In the genomic region with DNA sequence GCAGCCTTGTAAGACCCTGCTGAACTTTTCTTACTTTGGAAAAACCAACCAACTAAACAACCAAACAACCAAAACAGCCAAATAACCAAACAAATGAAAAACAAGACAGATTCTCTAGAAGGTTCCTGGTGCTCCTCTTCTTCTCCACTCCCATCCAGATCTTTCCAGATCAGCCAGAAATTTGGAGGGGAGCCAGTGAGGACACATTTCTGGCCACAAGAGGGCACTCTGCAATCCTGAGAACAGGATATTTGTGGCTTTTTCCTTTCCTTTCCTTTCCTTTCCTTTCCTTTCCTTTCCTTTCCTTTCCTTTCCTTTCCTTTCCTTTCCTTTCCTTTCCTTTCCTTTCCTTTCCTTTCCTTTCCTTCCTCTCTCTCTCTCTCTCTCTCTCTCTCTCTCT, we compare ENCODE assay signal across 8 mouse cellular contexts.
DNase-seq lines count a peak whose midpoint lies in the region; ATAC-seq and TF ChIP-seq lines count a peak whose summit lies in the region.
"Not testable (repeated sequence)": the region's sequence is repeated elsewhere in the genome, so short reads cannot be mapped to it uniquely, and the experiment has no call there.

No protein-coding gene starts in this region.

- H3K9ac ChIP-seq in forebrain, embryonic 11.5 days (ENCODE audit: low read length); limb, embryonic 11.5 days (ENCODE audit: low read length); stomach, postnatal 0 days (ENCODE audit: low read length): not testable (repeated sequence)

- H3K9me3 ChIP-seq in E14TG2a.4 (ENCODE audit: low read length); forebrain, embryonic 11.5 days (ENCODE audit: control insufficient read depth, low read length); limb, embryonic 11.5 days (ENCODE audit: control insufficient read depth, low read length); stomach, postnatal 0 days (ENCODE audit: control insufficient read depth, low read length): not testable (repeated sequence)

- not testable (repeated sequence) for TF ChIP-seq POLR2A in brain, embryonic 14.5 days (IDR thresholded peaks at IDR 0.05; ENCODE audit: borderline replicate concordance, extremely low read depth, insufficient read depth, insufficient read length, poor library complexity, severe bottlenecking)

- H3K4me3 ChIP-seq in E14TG2a.4 (replicated peaks; ENCODE audit: low read length); forebrain, embryonic 11.5 days (ENCODE audit: low read depth, low read length); limb, embryonic 11.5 days (ENCODE audit: low read depth, low read length); stomach, postnatal 0 days (ENCODE audit: low read depth, low read length): not testable (repeated sequence)

- H3K36me3 ChIP-seq in E14TG2a.4 (ENCODE audit: insufficient read depth, low read length); forebrain, embryonic 11.5 days (ENCODE audit: control insufficient read depth, insufficient read depth, low read length); limb, embryonic 11.5 days (ENCODE audit: control insufficient read depth, insufficient read depth, low read length); stomach, postnatal 0 days (ENCODE audit: control insufficient read depth, insufficient read depth, low read length): not testable (repeated sequence)

- TF ChIP-seq EP300 in stomach, postnatal 0 days (optimal IDR thresholded peaks at IDR 0.05), result not testable (repeated sequence)

- DNase-seq in brain, embryonic 14.5 days (ENCODE audit: low read depth), result peak; percentile 83
- peak; percentile 69 for DNase-seq in forebrain, embryonic 11.5 days (ENCODE audit: low spot score)
- peak; percentile 21 to 71 for DNase-seq in heart, adult 9 months (ENCODE audit: low spot score in 2 of 2)
- DNase-seq in kidney, postnatal 36 days, result peak; percentile 75 to 87
- peak; percentile 70 for DNase-seq in limb, embryonic 11.5 days (ENCODE audit: low spot score)
- peak; percentile 46 for DNase-seq in neural tube, embryonic 10.5 days (ENCODE audit: extremely low spot score, low spot score)
- peak; percentile 64 for DNase-seq in stomach, postnatal 0 days (ENCODE audit: low spot score)

- not testable (repeated sequence) for H3K4me1 ChIP-seq in E14TG2a.4 (replicated peaks; ENCODE audit: low read depth, low read length); forebrain, embryonic 11.5 days (replicated peaks; ENCODE audit: control insufficient read depth, insufficient read depth, low read length); limb, embryonic 11.5 days (ENCODE audit: control insufficient read depth, insufficient read depth, low read length); stomach, postnatal 0 days (replicated peaks; ENCODE audit: control insufficient read depth, insufficient read depth)

- not testable (repeated sequence) for ATAC-seq in forebrain, embryonic 11.5 days (replicated peaks; ENCODE audit: low FRiP score); limb, embryonic 11.5 days (ENCODE audit: insufficient number of reproducible peaks, low FRiP score, low TSS enrichment, low read depth); stomach, postnatal 0 days (ENCODE audit: low FRiP score, low TSS enrichment)

- not testable (repeated sequence) for H3K4me2 ChIP-seq in forebrain, embryonic 11.5 days (ENCODE audit: low read depth, low read length, severe bottlenecking); limb, embryonic 11.5 days (ENCODE audit: low read depth, severe bottlenecking); stomach, postnatal 0 days (replicated peaks; ENCODE audit: low read depth)

- TF ChIP-seq CTCF in E14TG2a.4 (conservative IDR thresholded peaks at IDR 0.05; ENCODE audit: low read length), result peak; percentile 56
- TF ChIP-seq CTCF in brain, embryonic 14.5 days (IDR thresholded peaks at IDR 0.05; ENCODE audit: borderline replicate concordance, extremely low read depth, insufficient read depth, insufficient read length), result peak; percentile 70; the same call in 1 of the 2 replicates
- peak; percentile 85 for TF ChIP-seq CTCF in stomach, postnatal 0 days (IDR thresholded peaks at IDR 0.05; ENCODE audit: low read depth)

- peaks cover 16% of the 10 kb centered on the region for H3K27me3 ChIP-seq in E14TG2a.4 (ENCODE audit: insufficient read depth, low read length)
- not testable (repeated sequence) for H3K27me3 ChIP-seq in forebrain, embryonic 11.5 days (ENCODE audit: control insufficient read depth, insufficient read depth, low read length); stomach, postnatal 0 days (ENCODE audit: control insufficient read depth, insufficient read depth, low read length)
- H3K27me3 ChIP-seq in limb, embryonic 11.5 days (ENCODE audit: control insufficient read depth, insufficient read depth, low read length), result peaks cover 13% of the 10 kb centered on the region; the same call in 1 of the 2 replicates

- H3K27ac ChIP-seq in forebrain, embryonic 11.5 days (ENCODE audit: low read depth, low read length); limb, embryonic 11.5 days (replicated peaks; ENCODE audit: low read depth, low read length); stomach, postnatal 0 days (replicated peaks): not testable (repeated sequence)
